Mouse (Mus musculus) liver, embryonic 14.5 days (tissue): ENCODE measurements around the gene Stoml2. TPM values are rescaled to one million over a fixed set of nuclear protein-coding genes. Genes with fewer than 3 reads are reported as not detected.

Experiments
- ATAC-seq: fragments of 200-750 bp; cut with Nextera tagmentation; 2 replicates; pipeline ENCODE4 v1.8.0; 2017; ENCODE audit warnings: moderate number of reproducible peaks, mild to moderate bottlenecking, moderate library complexity; ENCODE audit not compliant: insufficient read depth
- DNase-seq, 3 experiments: peaks; one replicate each; pipeline ENCODE4 v3.0.0-alpha.2; 2012 to 2013; ENCODE audit warnings: low read depth in 3 of 3, low spot score in 3 of 3
- H3K27ac ChIP-seq: fragments of 300-500 bp; sonication (generic); 2 replicates; pipeline ENCODE4 v1.5.1; 2014; ENCODE audit warnings: moderate library complexity, mild to moderate bottlenecking, control low read depth, inconsistent platforms
- H3K27me3 ChIP-seq: fragments of 300-500 bp; sonication (generic); 2 replicates; pipeline ENCODE4 v1.6.1; 2014; ENCODE audit warnings: mild to moderate bottlenecking, low read length, moderate library complexity; ENCODE audit not compliant: control insufficient read depth, insufficient read depth
- H3K36me3 ChIP-seq: fragments of 300-500 bp; sonication (generic); replicated peaks from 2 replicates; pipeline ENCODE4 v1.6.1; 2014; ENCODE audit warnings: low read depth; ENCODE audit not compliant: control insufficient read depth, insufficient read depth
- H3K4me1 ChIP-seq, 2 experiments: fragments of 200-500 bp in 1 of 2; fragments of 300-500 bp in 1 of 2; sonication (generic) in 1 of 2; replicated peaks; 2 replicates each; pipeline ENCODE4 v1.6.1; 2012 to 2014; ENCODE audit warnings: antibody characterized with exemption in 1 of 2, inconsistent platforms in 1 of 2, low read length in 1 of 2; ENCODE audit not compliant: control insufficient read depth in 2 of 2, insufficient read depth in 2 of 2
- H3K4me2 ChIP-seq: fragments of 300-500 bp; sonication (generic); 2 replicates; pipeline ENCODE4 v1.6.1; 2014; ENCODE audit warnings: low read depth, mild to moderate bottlenecking, control low read depth, moderate library complexity
- H3K4me3 ChIP-seq, 2 experiments: fragments of 200-500 bp in 1 of 2; fragments of 300-500 bp in 1 of 2; sonication (generic) in 1 of 2; 2 replicates each; pipeline ENCODE4 v1.5.1; 2012 to 2014; ENCODE audit warnings: low read depth in 2 of 2, low read length in 2 of 2, mild to moderate bottlenecking in 2 of 2, control low read depth in 1 of 2, inconsistent platforms in 1 of 2, moderate library complexity in 1 of 2; ENCODE audit not compliant: insufficient read depth in 1 of 2
- H3K9ac ChIP-seq: fragments of 300-500 bp; sonication (generic); replicated peaks from 2 replicates; pipeline ENCODE4 v1.6.1; 2014; ENCODE audit warnings: mild to moderate bottlenecking, control low read depth, moderate library complexity
- H3K9me3 ChIP-seq: fragments of 300-500 bp; sonication (generic); 2 replicates; pipeline ENCODE4 v1.6.1; 2016; ENCODE audit warnings: low read length, mixed read lengths; ENCODE audit not compliant: control insufficient read depth
- CTCF ChIP-seq: IDR thresholded peaks from 2 replicates; pipeline ENCODE4 v1.5.1; 2016; ENCODE audit warnings: antibody characterized with exemption, low read depth, control low read depth
- EP300 ChIP-seq: IDR thresholded peaks from 2 replicates; pipeline ENCODE4 v1.6.1; 2016; ENCODE audit warnings: antibody characterized with exemption, low read depth
- WGBS: fragments of 180-500 bp; shearing (Covaris S2); extraction: QIAGEN DNeasy Blood & Tissue Kit; methylation state at CpG from one replicate; pipeline ENCODE4 v1.1.7; 2014; ENCODE audit not compliant: insufficient replicate concordance; 5-methylcytosine and 5-hydroxymethylcytosine counted together
- polyA plus RNA-seq, 2 experiments: library from polyadenylated mRNA; depleted of rRNA in 1 of 2; stranded (reverse) in 1 of 2; unstranded in 1 of 2; fragments of >200 nt; fragmentation: Nextera tagmentation in 1 of 2; extraction: Ambion mirVana in 1 of 2; gene quantifications; 2 replicates each; pipeline versions ENCODE4 v1.2.1 to v1.2.3; 2012 to 2014

Stoml2 gene
- polyA plus RNA-seq, 2 experiments: 83.2 to 200 TPM

- ATAC-seq: no peak
- DNase-seq: no peak
- no peak for TF ChIP-seq CTCF
- TF ChIP-seq EP300: no peak
- Histone ChIP-seq H3K9ac (no peak overlapping the region), H3K4me3 (peak overlapping the region; percentile 52 to 58), H3K4me1 (peaks cover 0 to 4% of the 10 kb centered on the region in 2 experiments; a peak in 1 of 4 replicates), H3K27ac (no peak overlapping the region), H3K27me3 (peaks cover 34% of the 10 kb centered on the region), H3K9me3 (no peaks in the 10 kb centered on the region), H3K4me2 (peak overlapping the region; percentile 81), H3K36me3 (no peaks in the 10 kb centered on the region)
- WGBS: 36% methylated on average over 3 of the region's 3 CpGs
These were observed 28.2 kb upstream of the Stoml2 start for GRCm38 (mm10) chr4:43059697-43060096.

- ATAC-seq: peak; percentile 95
- under 1% methylated on average over 90 of the region's 90 CpGs for WGBS
- no peak within 1 kb of the TSS for H3K27ac ChIP-seq
These were observed 27.5 kb upstream of the Stoml2 start, which contains the start of gene Unc13b for GRCm38 (mm10) chr4:43058753-43059654. Gene Unc13b, plus strand, starts transcription at chr4:43058953.

DNA sequence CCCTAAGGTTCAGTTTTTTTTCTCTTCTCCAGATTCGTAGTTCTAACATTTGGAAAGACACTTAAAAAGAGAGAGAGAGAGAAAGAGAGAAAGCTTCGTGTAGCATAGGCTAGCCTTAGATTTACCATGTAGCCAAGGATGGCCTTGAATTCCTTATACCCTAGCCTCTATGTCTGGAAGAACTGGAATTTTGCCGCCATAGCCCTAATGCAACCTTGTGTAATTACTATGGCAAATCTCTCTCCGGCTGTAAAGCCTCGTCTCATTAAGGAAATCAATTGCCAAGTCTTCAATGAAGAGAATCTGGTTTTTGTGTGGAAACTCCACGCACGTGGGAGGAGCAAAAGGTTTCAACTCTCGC, 26.9 kb upstream of the Stoml2 start:
- TF ChIP-seq EP300: no peak
- TF ChIP-seq CTCF: no peak
- WGBS: 21% methylated on average over 8 of the region's 8 CpGs
- H3K36me3 ChIP-seq: no peaks in the 10 kb centered on the region
- H3K27me3 ChIP-seq: peaks cover 34% of the 10 kb centered on the region
- H3K9me3 ChIP-seq: no peaks in the 10 kb centered on the region
- ATAC-seq (no peak), DNase-seq (no peak)
- peaks cover 0 to 4% of the 10 kb centered on the region in 2 experiments; a peak in 1 of 4 replicates for H3K4me1 ChIP-seq
- no peak overlapping the region; a peak in 1 of 4 replicates for H3K4me3 ChIP-seq
- no peak overlapping the region for H3K27ac ChIP-seq
- H3K4me2 ChIP-seq: peak overlapping the region; percentile 81
- H3K9ac ChIP-seq: no peak overlapping the region

More at GRCm38 (mm10) chr4:43058753-43059654, 27.5 kb upstream of the Stoml2 start, which contains the start of gene Unc13b:
- peak; percentile 69 to 82 (median 73) for DNase-seq
- no peaks in the 10 kb centered on the region for H3K9me3 ChIP-seq
- peaks cover 34% of the 10 kb centered on the region for H3K27me3 ChIP-seq
- H3K4me3 ChIP-seq: peak within 1 kb of the TSS; percentile 52 to 58
- H3K4me1 ChIP-seq: peaks cover 0 to 4% of the 10 kb centered on the region in 2 experiments; a peak in 1 of 4 replicates
- H3K4me2 ChIP-seq: peak within 1 kb of the TSS; percentile 81
- TF ChIP-seq CTCF (no peak), EP300 (no peak)
- no peaks in the 10 kb centered on the region for H3K36me3 ChIP-seq
- H3K9ac ChIP-seq: peak within 1 kb of the TSS; percentile 41

- TF ChIP-seq CTCF: no peak
- TF ChIP-seq EP300: no peak
- H3K27me3 ChIP-seq: peaks cover 34% of the 10 kb centered on the region
- no peak for DNase-seq
These were observed 26.1 kb upstream of the Stoml2 start for GRCm38 (mm10) chr4:43057654-43058053.

GRCm38 (mm10) chr4:43052627-43053026, 21.1 kb upstream of the Stoml2 start:
- WGBS: 2% methylated on average over 4 of the region's 4 CpGs
- Histone ChIP-seq H3K4me2 (no peak overlapping the region), H3K4me1 (no peaks in the 10 kb centered on the region), H3K27ac (no peak overlapping the region), H3K9me3 (no peaks in the 10 kb centered on the region), H3K27me3 (no peaks in the 10 kb centered on the region), H3K4me3 (no peak overlapping the region), H3K9ac (no peak overlapping the region), H3K36me3 (no peaks in the 10 kb centered on the region)
- TF ChIP-seq CTCF: peak; percentile 76
- TF ChIP-seq EP300: no peak
- DNase-seq: peak in 2 of 3 experiments; percentile 54 to 65
- peak; percentile 52; the same call in 1 of the 2 replicates for ATAC-seq

More at GRCm38 (mm10) chr4:43057654-43058053, 26.1 kb upstream of the Stoml2 start:
- Histone ChIP-seq H3K36me3 (no peaks in the 10 kb centered on the region), H3K9me3 (no peaks in the 10 kb centered on the region), H3K9ac (no peak overlapping the region), H3K4me1 (peaks cover 0 to 4% of the 10 kb centered on the region in 2 experiments; a peak in 1 of 4 replicates), H3K4me3 (no peak overlapping the region), H3K27ac (no peak overlapping the region), H3K4me2 (no peak overlapping the region)
- no peak for ATAC-seq
- 75% methylated on average over 5 of the region's 5 CpGs for WGBS
